Comparison of ENCODE assay signal across 8 mouse cellular contexts in the genomic region with DNA sequence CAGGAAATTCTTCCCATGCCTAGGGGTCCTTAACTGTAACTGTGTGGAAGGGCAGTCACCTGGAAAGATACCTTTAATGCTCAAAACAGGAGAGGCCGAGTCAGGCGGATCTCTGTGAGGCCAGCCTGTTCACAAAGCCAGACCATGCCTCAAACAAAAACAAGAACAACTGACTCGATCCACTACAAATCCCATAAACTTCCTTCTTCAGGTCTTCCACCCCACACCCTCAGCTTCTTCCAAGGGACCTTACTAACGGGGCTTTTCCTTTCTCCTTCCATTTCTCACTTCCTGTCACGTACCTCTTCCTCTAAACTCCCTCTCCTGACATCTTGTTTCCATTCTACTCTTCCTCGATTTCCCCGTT. TPM values are rescaled to one million over a fixed set of nuclear protein-coding genes. Genes with fewer than 3 reads are reported as not detected.
DNase-seq lines count a peak whose midpoint lies in the region; ATAC-seq lines count a peak whose summit lies in the region.

No protein-coding gene starts in this region.

- H3K4me1 ChIP-seq in kidney, embryonic 14.5 days (ENCODE audit: control insufficient read depth, insufficient read depth, low read length): peaks cover 18% of the 10 kb centered on the region
- H3K4me1 ChIP-seq in brown adipose tissue, adult 24 weeks (ENCODE audit: control insufficient read depth, insufficient read depth, insufficient read length, low read length): peaks cover 11% of the 10 kb centered on the region
- peaks cover 49% of the 10 kb centered on the region for H3K4me1 ChIP-seq in hindbrain, embryonic 12.5 days
- peaks cover 30% of the 10 kb centered on the region for H3K4me1 ChIP-seq in midbrain, embryonic 14.5 days (ENCODE audit: control insufficient read depth, insufficient read depth, low read length)

- peak overlapping the region; percentile 69 for H3K9ac ChIP-seq in kidney, embryonic 14.5 days (ENCODE audit: low read depth, low read length)
- H3K9ac ChIP-seq in hindbrain, embryonic 12.5 days: peak overlapping the region; percentile 61
- peak overlapping the region; percentile 49 for H3K9ac ChIP-seq in midbrain, embryonic 14.5 days (replicated peaks; ENCODE audit: low read length)

- peak overlapping the region; percentile 94 for H3K27ac ChIP-seq in kidney, embryonic 14.5 days (ENCODE audit: low read depth, low read length)
- H3K27ac ChIP-seq in brown adipose tissue, adult 24 weeks (replicated peaks; ENCODE audit: low read depth, low read length): peak overlapping the region; percentile 89
- peak overlapping the region; percentile 92 for H3K27ac ChIP-seq in hindbrain, embryonic 12.5 days
- H3K27ac ChIP-seq in midbrain, embryonic 14.5 days (replicated peaks; ENCODE audit: low read depth, low read length): peak overlapping the region; percentile 90

- H3K27me3 ChIP-seq in kidney, embryonic 14.5 days (ENCODE audit: control insufficient read depth, insufficient read depth, low read length): no peaks in the 10 kb centered on the region
- H3K27me3 ChIP-seq in hindbrain, embryonic 12.5 days: no peaks in the 10 kb centered on the region
- H3K27me3 ChIP-seq in midbrain, embryonic 14.5 days (ENCODE audit: control insufficient read depth, insufficient read depth, low read length): no peaks in the 10 kb centered on the region

- no peak for ATAC-seq in kidney, embryonic 14.5 days (ENCODE audit: low FRiP score, low TSS enrichment)
- ATAC-seq in hindbrain, embryonic 12.5 days (ENCODE audit: low FRiP score): no peak
- no peak for ATAC-seq in midbrain, embryonic 14.5 days (ENCODE audit: low FRiP score, low TSS enrichment)

- peak overlapping the region; percentile 63 for H3K4me3 ChIP-seq in kidney, embryonic 14.5 days (ENCODE audit: low read length)
- peak overlapping the region; percentile 68 for H3K4me3 ChIP-seq in brown adipose tissue, adult 24 weeks (ENCODE audit: insufficient read depth, low read depth, low read length)
- H3K4me3 ChIP-seq in hindbrain, embryonic 12.5 days: peak overlapping the region; percentile 95
- peak overlapping the region; percentile 90 for H3K4me3 ChIP-seq in midbrain, embryonic 14.5 days (replicated peaks; ENCODE audit: low read depth, low read length)

- WGBS in kidney, embryonic 14.5 days: 15% methylated on average over 7 of the region's 7 CpGs
- 19% methylated on average over 7 of the region's 7 CpGs for WGBS in hindbrain, embryonic 12.5 days
- WGBS in midbrain, embryonic 14.5 days: 23% methylated on average over 7 of the region's 7 CpGs

- peaks cover 19% of the 10 kb centered on the region for H3K36me3 ChIP-seq in kidney, embryonic 14.5 days (ENCODE audit: control insufficient read depth, insufficient read depth, low read length)
- peaks cover 20% of the 10 kb centered on the region for H3K36me3 ChIP-seq in hindbrain, embryonic 12.5 days
- peaks cover 19% of the 10 kb centered on the region for H3K36me3 ChIP-seq in midbrain, embryonic 14.5 days (ENCODE audit: control insufficient read depth, insufficient read depth, low read length)

- peak overlapping the region; percentile 61 for H3K4me2 ChIP-seq in kidney, embryonic 14.5 days (replicated peaks; ENCODE audit: low read depth, low read length)
- H3K4me2 ChIP-seq in hindbrain, embryonic 12.5 days (replicated peaks): peak overlapping the region; percentile 82
- H3K4me2 ChIP-seq in midbrain, embryonic 14.5 days (ENCODE audit: low read length): peak overlapping the region; percentile 52

- no peaks in the 10 kb centered on the region for H3K9me3 ChIP-seq in kidney, embryonic 14.5 days (ENCODE audit: control insufficient read depth, low read length)
- H3K9me3 ChIP-seq in hindbrain, embryonic 12.5 days (replicated peaks): no peaks in the 10 kb centered on the region
- H3K9me3 ChIP-seq in midbrain, embryonic 14.5 days (ENCODE audit: control insufficient read depth, low read length): no peaks in the 10 kb centered on the region

- DNase-seq in kidney, postnatal 36 days: no peak
- DNase-seq in midbrain, embryonic 14.5 days: no peak
- no peak for DNase-seq in urinary bladder, postnatal 25 days (ENCODE audit: low spot score)
- DNase-seq in retina, embryonic 14.5 days (ENCODE audit: low spot score): no peak
- DNase-seq in kidney, adult 11 months: no peak

RNA-seq across cellular contexts. Expression of a gene that starts 3.9 kb away (rescaled TPM):
- 21.9 and 33.4 TPM in 2 replicates for polyA plus RNA-seq in kidney, embryonic 14.5 days (2014; fragmentation: Nextera tagmentation; extraction: Ambion mirVana)
- polyA plus RNA-seq in brown adipose tissue, adult 24 weeks (2012; ENCODE audit: insufficient read depth, insufficient read length, missing spikeins): 5.9 and 7.6 TPM in 2 replicates
- polyA plus RNA-seq in hindbrain, embryonic 12.5 days (2016; fragmentation: Nextera tagmentation; extraction: Ambion mirVana): 39.8 and 40.8 TPM in 2 replicates
- polyA plus RNA-seq in midbrain, embryonic 14.5 days (2014; fragmentation: Nextera tagmentation; extraction: Ambion mirVana): 24.9 and 33.0 TPM in 2 replicates

RNA-seq across cellular contexts. Expression of a gene that starts 4.1 kb away (rescaled TPM):
- polyA plus RNA-seq in kidney, embryonic 14.5 days (2014; fragmentation: Nextera tagmentation; extraction: Ambion mirVana): 13.2 and 14.2 TPM in 2 replicates
- polyA plus RNA-seq in brown adipose tissue, adult 24 weeks (2012; ENCODE audit: insufficient read depth, insufficient read length, missing spikeins): 2.8 and 3.5 TPM in 2 replicates
- polyA plus RNA-seq in hindbrain, embryonic 12.5 days (2016; fragmentation: Nextera tagmentation; extraction: Ambion mirVana): 16.5 and 17.1 TPM in 2 replicates
- polyA plus RNA-seq in midbrain, embryonic 14.5 days (2014; fragmentation: Nextera tagmentation; extraction: Ambion mirVana): 21.7 and 27.3 TPM in 2 replicates
